Mouse (Mus musculus) kidney, adult 2 months (tissue): ENCODE measurements at regions not wholly inside any gene's neighbourhood (a gene's known extent, or its start where the extent isn't known, plus 50 kb on each side); places are given as distances from the start of the nearest gene placed in this dataset.

Experiments used
- CTCF ChIP-seq: fragments of 200-500 bp; conservative IDR thresholded peaks from 2 replicates; pipeline ENCODE4 v1.5.1; 2011; ENCODE audit warnings: low read depth, mild to moderate bottlenecking, control low read depth, low read length, moderate library complexity, mixed read lengths; ENCODE audit not compliant: insufficient read depth, insufficient read length
- POLR2A ChIP-seq: fragments of 200-500 bp; IDR thresholded peaks from one replicate; pipeline ENCODE4 v1.6.1; 2011; ENCODE audit warnings: low read depth, low read length, control low read depth

DNA sequence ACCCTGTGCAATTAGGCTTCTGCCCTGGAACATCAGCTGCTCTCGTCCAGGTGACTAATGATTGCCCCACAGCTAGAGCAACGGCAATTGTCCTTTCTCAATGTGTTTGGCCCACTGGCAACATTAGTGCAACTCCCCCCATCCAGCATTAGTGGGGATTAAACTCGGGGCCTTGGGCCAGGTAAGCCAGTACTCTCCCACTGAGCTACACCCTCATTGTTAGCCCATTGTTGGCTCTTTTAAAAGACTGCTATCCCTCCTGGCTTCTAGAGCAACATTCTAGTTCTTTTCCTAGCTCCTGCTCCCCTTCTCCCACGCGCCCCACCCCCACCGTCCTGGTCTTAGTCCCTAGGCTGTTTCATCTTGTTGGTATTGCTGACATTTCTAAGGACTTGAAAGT is 463.4 kb downstream of the Zfp704 start:
- no peak for TF ChIP-seq POLR2A
- no peak for TF ChIP-seq CTCF
